Mouse (Mus musculus) activated CD4-positive, CD25-positive, alpha-beta regulatory T cell, adult 4 months (primary cell): ENCODE results near the gene Hikeshi. TPM values are rescaled to one million over a fixed set of nuclear protein-coding genes. Genes with fewer than 3 reads are reported as not detected.
A peak's percentile ranks its signal among the peaks of the same experiment; 100 is the strongest.

ENCODE experiments used
- ATAC-seq: one replicate; pipeline ENCODE4 v1.8.0; 2017
- polyA plus RNA-seq, 2 experiments: library from polyadenylated mRNA; unstranded; fragments of 100-300 nt; shearing (Covaris generic); gene quantifications; one replicate each; pipeline ENCODE4 v1.2.1; 2017

Gene Hikeshi
- polyA plus RNA-seq, 2 experiments from 2014 or later = 89.3 to 115 TPM

GRCm38 (mm10) chr7:89913432-89914158 lies 27.4 kb downstream of the Hikeshi start:
- no peak for ATAC-seq

- ATAC-seq = no peak
Observed at GRCm38 (mm10) chr7:89912356-89912755, 28.6 kb downstream of the Hikeshi start.

- no peak for ATAC-seq
Observed at GRCm38 (mm10) chr7:89909711-89910110, 31.3 kb downstream of the Hikeshi start.

GRCm38 (mm10) chr7:89908899-89909621 lies 31.9 kb downstream of the Hikeshi start:
- no peak for ATAC-seq

GRCm38 (mm10) chr7:89908421-89908820 lies 32.6 kb downstream of the Hikeshi start:
- ATAC-seq = no peak

GRCm38 (mm10) chr7:89907950-89908349 lies 33.1 kb downstream of the Hikeshi start:
- peak; percentile 52 for ATAC-seq

- ATAC-seq = no peak
Observed at GRCm38 (mm10) chr7:89903442-89904343, 37.3 kb downstream of the Hikeshi start, which contains the start of gene Ccdc81. TSS of gene Ccdc81 (minus strand) at chr7:89903629.

- no peak for ATAC-seq
Observed at GRCm38 (mm10) chr7:89903007-89903406, 38.0 kb downstream of the Hikeshi start.

GRCm38 (mm10) chr7:89891856-89892255 lies 49.1 kb downstream of the Hikeshi start:
- no peak for ATAC-seq

GRCm38 (mm10) chr7:89891412-89891811 lies 49.6 kb downstream of the Hikeshi start:
- ATAC-seq = no peak

GRCm38 (mm10) chr7:89884551-89884950 lies 56.5 kb downstream of the Hikeshi start:
- no peak for ATAC-seq

- no peak for ATAC-seq
Observed at GRCm38 (mm10) chr7:89879686-89880085, 61.3 kb downstream of the Hikeshi start.

Other genes with a start within 250 kb of the Hikeshi start
- not detected for gene Ccdc81, start 37.6 kb downstream of the Hikeshi start, polyA plus RNA-seq
- 10 to 100 TPM; 67.6 to 79.9 TPM for gene Eed, start 39.8 kb upstream of the Hikeshi start, polyA plus RNA-seq
- gene Picalm, start 189.0 kb upstream of the Hikeshi start, polyA plus RNA-seq = 10 to 100 TPM; 49.7 to 85.7 TPM